Mouse (Mus musculus): Measurements from ENCODE around the gene 0610012G03Rik. TPM values are rescaled to one million over a fixed set of nuclear protein-coding genes. Genes with fewer than 3 reads are reported as not detected.

0610012G03Rik gene
- 10 to 100 TPM; 22.1 to 23.9 TPM for total RNA-seq (2023)

GRCm38 (mm10) chr16:31948345-31948774 is at the start of gene 0610012G03Rik, which contains the start of gene Ncbp2:
TSS of gene 0610012G03Rik (minus strand) at chr16:31948494.
TSS of gene Ncbp2 (plus strand) at chr16:31948513.

GRCm38 (mm10) chr16:31933751-31934549 is 14.3 kb downstream of the 0610012G03Rik start, which contains the start of gene Pigz:
TSS of gene Pigz (plus strand) at chr16:31933851.

Other genes with a start within 250 kb of the 0610012G03Rik start
- not detected for gene Meltf, start 69.7 kb downstream of the 0610012G03Rik start, total RNA-seq (2023)
- 1 to 10 TPM; 4.8 to 5.7 TPM for gene Pigz, start 14.6 kb downstream of the 0610012G03Rik start, total RNA-seq (2023)
- gene Ncbp2, start within 50 bp of the 0610012G03Rik start, total RNA-seq (2023): 10 to 100 TPM; 23.8 to 24.5 TPM
- gene Senp5, start 54.8 kb upstream of the 0610012G03Rik start, total RNA-seq (2023): 10 to 100 TPM; 23.0 to 24.2 TPM
- 10 to 100 TPM; 83.5 to 88.0 TPM for gene Pak2, start 130.8 kb upstream of the 0610012G03Rik start, total RNA-seq (2023)
- 10 to 100 TPM; 32.8 to 39.1 TPM for gene Pigx, start 151.2 kb upstream of the 0610012G03Rik start, total RNA-seq (2023)
- 1 to 10 TPM; 2.6 to 3.1 TPM for gene Cep19, start 151.3 kb upstream of the 0610012G03Rik start, total RNA-seq (2023)
- 100 to 1,000 TPM; 408 to 451 TPM for gene Nrros, start 217.1 kb upstream of the 0610012G03Rik start, total RNA-seq (2023)
- gene Bex6, start 231.3 kb upstream of the 0610012G03Rik start, total RNA-seq (2023): 1 to 10 TPM; 2.2 to 5.3 TPM